Mouse (Mus musculus): ENCODE data around the gene Cdh18.

DNA sequence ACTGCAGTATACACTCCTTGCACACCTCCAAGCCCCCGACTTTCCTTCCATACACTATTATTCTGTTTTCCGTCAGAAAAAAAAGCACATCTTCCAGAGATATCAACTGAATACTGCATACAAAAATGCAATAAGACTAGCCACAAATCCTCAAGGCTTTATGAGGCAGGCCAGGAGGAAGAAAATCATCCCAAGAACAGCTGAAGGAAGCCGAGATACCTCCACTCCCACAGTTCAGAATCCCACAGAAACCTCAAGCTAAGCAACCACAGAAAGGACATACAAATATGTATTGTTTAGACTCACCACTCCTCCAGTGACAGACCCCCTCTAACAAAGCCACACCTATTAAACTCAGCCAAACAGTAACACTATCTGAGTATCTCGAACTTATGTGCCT is 957.7 kb downstream of the Cdh18 start:
- TF ChIP-seq EP300 (IDR thresholded peaks at IDR 0.05; ENCODE audit: low read depth) (no peak), CTCF (IDR thresholded peaks at IDR 0.05; ENCODE audit: low read depth) (no peak)
